ENCODE assay signal across 10 mouse cellular contexts in genomic region chr17:3498086-3498485, GRCm38 (mm10). TPM values are rescaled to one million over a fixed set of nuclear protein-coding genes. Genes with fewer than 3 reads are reported as not detected.
A peak's percentile ranks its signal among the peaks of the same experiment; 100 is the strongest.
DNase-seq lines count a peak whose midpoint lies in the region; ATAC-seq and TF ChIP-seq lines count a peak whose summit lies in the region.
"Had no signal": no experiment of that assay in that cellular context is flagged by ENCODE, and none has a peak within 500 bp of the region (broad histone marks: within the 10 kb centered on the region; RNA-seq: fewer than 3 reads in every experiment).

No protein-coding gene starts in this region.

- no peak overlapping the region for H3K9ac ChIP-seq in forebrain, embryonic 11.5 days (ENCODE audit: low read length)
- no peak overlapping the region for H3K9ac ChIP-seq in forebrain, embryonic 16.5 days (replicated peaks; ENCODE audit: low read depth, low read length)
- H3K9ac ChIP-seq: neural tube, embryonic 13.5 days had no signal

- H3K36me3 ChIP-seq in forebrain, embryonic 11.5 days (ENCODE audit: control insufficient read depth, insufficient read depth, low read length) = no peaks in the 10 kb centered on the region
- H3K36me3 ChIP-seq in forebrain, embryonic 16.5 days (ENCODE audit: control insufficient read depth, insufficient read depth) = 0 out of 2 replicates have a peak, but pooled peaks cover 3% of the 10 kb centered on the region

- 26% methylated on average over 3 of the region's 3 CpGs for WGBS in forebrain, embryonic 11.5 days
- 21% methylated on average over 3 of the region's 3 CpGs for WGBS in forebrain, embryonic 16.5 days
- 27% methylated on average over 3 of the region's 3 CpGs for WGBS in lung, adult 2 months

- TF ChIP-seq POLR2A in lung, adult 2 months (IDR thresholded peaks at IDR 0.05; ENCODE audit: borderline replicate concordance, extremely low read depth, low read depth, low read length) = no peak

- no peak for ATAC-seq in forebrain, embryonic 11.5 days (replicated peaks; ENCODE audit: low FRiP score)
- no peak for ATAC-seq in forebrain, embryonic 16.5 days
- ATAC-seq in erythroid progenitor cell, adult 5-6 weeks (replicated peaks; ENCODE audit: low FRiP score, poor library complexity, severe bottlenecking) = no peak

- TF ChIP-seq CTCF in lung, adult 2 months (IDR thresholded peaks at IDR 0.05; ENCODE audit: insufficient read depth, low read length) = peak; percentile 26

- H3K27ac ChIP-seq in forebrain, embryonic 11.5 days (ENCODE audit: low read depth, low read length) = no peak overlapping the region
- no peak overlapping the region for H3K27ac ChIP-seq in forebrain, embryonic 16.5 days (ENCODE audit: low read length)
- H3K27ac ChIP-seq: neural tube, embryonic 13.5 days had no signal

- H3K27me3 ChIP-seq in forebrain, embryonic 11.5 days (ENCODE audit: control insufficient read depth, insufficient read depth, low read length) = no peaks in the 10 kb centered on the region
- no peaks in the 10 kb centered on the region for H3K27me3 ChIP-seq in forebrain, embryonic 16.5 days (replicated peaks; ENCODE audit: control insufficient read depth, insufficient read depth, low read length)
- H3K27me3 ChIP-seq: neural tube, embryonic 13.5 days had no signal

- H3K4me1 ChIP-seq in forebrain, embryonic 11.5 days (replicated peaks; ENCODE audit: control insufficient read depth, insufficient read depth, low read length) = no peaks in the 10 kb centered on the region
- H3K4me1 ChIP-seq in forebrain, embryonic 16.5 days (replicated peaks; ENCODE audit: control insufficient read depth, insufficient read depth, low read length) = peaks cover 4% of the 10 kb centered on the region; the same call in 1 of the 2 replicates
- H3K4me1 ChIP-seq in lung, adult 2 months (ENCODE audit: control insufficient read depth, insufficient read depth, low read length) = no peaks in the 10 kb centered on the region
- H3K4me1 ChIP-seq: neural tube, embryonic 13.5 days had no signal

- peak; percentile 74 for DNase-seq in forebrain, embryonic 11.5 days (ENCODE audit: low spot score)
- DNase-seq in lung, adult 2 months = no peak
- no peak for DNase-seq in lung, adult 18-20 months
- peak; percentile 72 for DNase-seq in NIH3T3 (ENCODE audit: low read depth)
- DNase-seq in induced T-regulatory cell, adult 2 months (ENCODE audit: low read depth) = peak; percentile 53
- DNase-seq in retina, postnatal 7 days (ENCODE audit: low read depth, low spot score) = peak; percentile 20

- H3K4me3 ChIP-seq in forebrain, embryonic 11.5 days (ENCODE audit: low read depth, low read length) = no peak overlapping the region
- H3K4me3 ChIP-seq in forebrain, embryonic 16.5 days (replicated peaks; ENCODE audit: low read length) = no peak overlapping the region
- H3K4me3 ChIP-seq in lung, adult 2 months (replicated peaks; ENCODE audit: extremely low read depth, low read depth, low read length) = no peak overlapping the region
- H3K4me3 ChIP-seq: neural tube, embryonic 13.5 days had no signal

- H3K4me2 ChIP-seq in forebrain, embryonic 11.5 days (ENCODE audit: low read depth, low read length, severe bottlenecking) = no peak overlapping the region
- H3K4me2 ChIP-seq in forebrain, embryonic 16.5 days (ENCODE audit: low read length) = no peak overlapping the region
- H3K4me2 ChIP-seq: neural tube, embryonic 13.5 days had no signal

- H3K9me3 ChIP-seq in forebrain, embryonic 11.5 days (ENCODE audit: control insufficient read depth, low read length) = no peaks in the 10 kb centered on the region
- H3K9me3 ChIP-seq in forebrain, embryonic 16.5 days (ENCODE audit: control insufficient read depth, low read length) = no peaks in the 10 kb centered on the region
- H3K9me3 ChIP-seq: neural tube, embryonic 13.5 days had no signal

RNA-seq across cellular contexts. Expression of gene Cldn20, which starts 34.3 kb away (rescaled TPM):
- polyA plus RNA-seq in forebrain, embryonic 11.5 days (2014; fragmentation: Nextera tagmentation; extraction: Ambion mirVana) = not detected in 2 replicates
- 1.0 and 1.2 TPM in 2 replicates for polyA plus RNA-seq in forebrain, embryonic 16.5 days (2015; fragmentation: Nextera tagmentation; extraction: Ambion mirVana)
- 0.28 TPM in 1 of 2 replicates, not detected in the other for polyA plus RNA-seq in lung, adult 2 months (2012; rRNA removed)
- not detected in 2 replicates for total RNA-seq in erythroid progenitor cell, adult 5-6 weeks (2015; ENCODE audit: low replicate concordance)
- total RNA-seq in erythroid progenitor cell, adult 5-6 weeks (2017; ENCODE audit: low replicate concordance) = not detected in 2 replicates
- total RNA-seq: heart, postnatal 36 days had no signal
- polyA plus RNA-seq: neural tube, embryonic 13.5 days had no signal

RNA-seq across cellular contexts. Expression of gene Tfb1m, which starts 59.5 kb away (rescaled TPM):
- 19.9 and 21.1 TPM in 2 replicates for polyA plus RNA-seq in forebrain, embryonic 11.5 days (2014; fragmentation: Nextera tagmentation; extraction: Ambion mirVana)
- 13.0 and 13.6 TPM in 2 replicates for polyA plus RNA-seq in forebrain, embryonic 16.5 days (2015; fragmentation: Nextera tagmentation; extraction: Ambion mirVana)
- 1.3 and 2.1 TPM in 2 replicates for polyA plus RNA-seq in lung, adult 2 months (2012; rRNA removed)
- total RNA-seq in erythroid progenitor cell, adult 5-6 weeks (2015; ENCODE audit: low replicate concordance) = 16.2 and 18.4 TPM in 2 replicates
- 7.6 and 17.2 TPM in 2 replicates for total RNA-seq in erythroid progenitor cell, adult 5-6 weeks (2017; ENCODE audit: low replicate concordance)

Comparison
In these comparisons a context has a peak if more than half of its experiments do, and no peak if none do; other contexts are left out.
1. DNase-seq: peak in forebrain, embryonic 11.5 days (single experiment), NIH3T3 (single experiment), induced T-regulatory cell, adult 2 months (single experiment) and retina, postnatal 7 days (single experiment); none in lung, adult 2 months (single experiment) and lung, adult 18-20 months (0 of 2).